Mouse (Mus musculus) layer of hippocampus, postnatal 36 days (tissue): ENCODE results near the gene Skiv2l. TPM values are rescaled to one million over a fixed set of nuclear protein-coding genes. Genes with fewer than 3 reads are reported as not detected.

Experiments used
- DNase-seq, 2 experiments: peaks; one replicate each; pipeline ENCODE4 v3.0.0; 2022
- total RNA-seq, 2 experiments: library from RNA; stranded (reverse); gene quantifications; 2 replicates each; pipeline ENCODE4 v1.2.3; 2021

Skiv2l gene
- total RNA-seq: 10 to 100 TPM; 69.5 to 72.4 TPM

GRCm38 (mm10) chr17:34849722-34850516 lies at the start of gene Skiv2l, which contains the start of gene Nelfe:
Skiv2l (minus strand) TSS chr17:34850210.
Nelfe (plus strand) TSS chr17:34850391.
- peak; percentile 98 to 99 for DNase-seq

GRCm38 (mm10) chr17:34899053-34899889 lies 49.3 kb upstream of the Skiv2l start:
- peak; percentile 36 to 42 for DNase-seq

DNA sequence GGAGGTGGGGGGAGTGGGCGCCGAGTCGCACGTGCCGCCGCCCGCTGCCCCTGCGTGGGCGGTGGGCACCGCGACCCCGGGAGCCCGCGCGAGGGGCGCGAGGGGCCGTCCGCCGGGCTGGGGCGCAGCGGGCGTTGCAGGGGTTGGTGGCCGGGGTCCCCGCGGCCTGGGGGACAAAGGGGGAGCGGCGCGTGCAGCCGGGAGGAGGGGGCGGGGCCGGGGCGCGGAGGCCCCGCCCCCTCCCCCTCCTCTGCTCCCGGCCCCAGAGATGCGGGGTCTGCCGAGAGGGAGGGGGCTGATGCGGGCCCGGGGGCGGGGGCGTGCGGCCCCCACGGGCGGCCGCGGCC lies 48.7 kb upstream of the Skiv2l start:
- DNase-seq: no peak

- DNase-seq: peak; percentile 83 to 86
Observed at GRCm38 (mm10) chr17:34898160-34898586, 48.2 kb upstream of the Skiv2l start, which contains the start of the genes C2 and Ehmt2. C2 (minus strand) TSS chr17:34898265. Ehmt2 (plus strand) TSS chr17:34898469.

DNA sequence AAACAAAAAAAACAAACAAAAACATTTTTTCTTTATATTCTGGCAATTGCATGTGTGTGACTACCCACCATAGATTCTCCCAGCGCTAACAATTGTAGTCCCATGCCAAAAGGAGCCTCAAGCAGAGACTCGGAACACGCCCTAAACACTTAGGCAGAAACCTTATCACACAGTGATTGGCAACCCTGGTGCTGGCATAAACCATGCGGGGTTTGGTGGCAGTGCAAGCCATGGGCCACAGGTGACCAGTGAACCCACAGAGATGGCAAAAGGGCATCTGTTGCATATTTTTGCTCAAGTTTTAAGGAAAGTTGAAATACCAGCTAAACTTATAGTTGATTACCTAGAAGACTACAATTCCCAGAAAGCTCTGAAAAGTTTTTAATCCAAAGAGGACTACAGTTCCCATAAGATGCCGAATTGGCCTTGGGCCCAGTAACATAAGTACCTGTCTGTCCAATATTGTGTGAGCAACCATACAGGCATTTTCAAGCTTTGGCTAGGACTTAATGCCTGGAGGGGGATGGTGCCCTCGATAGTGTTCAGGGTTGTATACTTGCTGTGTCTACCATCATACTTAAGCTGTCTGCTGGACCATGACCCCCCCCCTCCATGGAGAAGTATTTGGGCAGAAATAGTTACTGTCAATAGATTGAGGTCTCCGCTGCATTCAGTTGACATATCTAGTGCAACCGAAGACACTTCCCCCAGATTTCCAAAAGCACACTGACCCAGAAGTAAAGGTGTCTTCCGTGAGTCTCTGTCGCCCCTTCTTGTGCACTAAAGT lies 47.6 kb upstream of the Skiv2l start:
- no peak for DNase-seq

GRCm38 (mm10) chr17:34896366-34896765 lies 46.4 kb upstream of the Skiv2l start:
- no peak for DNase-seq

GRCm38 (mm10) chr17:34895724-34896123 lies 45.7 kb upstream of the Skiv2l start:
- DNase-seq: no peak

GRCm38 (mm10) chr17:34894801-34895530 lies 45.0 kb upstream of the Skiv2l start:
- DNase-seq: peak; percentile 41 to 52

DNA sequence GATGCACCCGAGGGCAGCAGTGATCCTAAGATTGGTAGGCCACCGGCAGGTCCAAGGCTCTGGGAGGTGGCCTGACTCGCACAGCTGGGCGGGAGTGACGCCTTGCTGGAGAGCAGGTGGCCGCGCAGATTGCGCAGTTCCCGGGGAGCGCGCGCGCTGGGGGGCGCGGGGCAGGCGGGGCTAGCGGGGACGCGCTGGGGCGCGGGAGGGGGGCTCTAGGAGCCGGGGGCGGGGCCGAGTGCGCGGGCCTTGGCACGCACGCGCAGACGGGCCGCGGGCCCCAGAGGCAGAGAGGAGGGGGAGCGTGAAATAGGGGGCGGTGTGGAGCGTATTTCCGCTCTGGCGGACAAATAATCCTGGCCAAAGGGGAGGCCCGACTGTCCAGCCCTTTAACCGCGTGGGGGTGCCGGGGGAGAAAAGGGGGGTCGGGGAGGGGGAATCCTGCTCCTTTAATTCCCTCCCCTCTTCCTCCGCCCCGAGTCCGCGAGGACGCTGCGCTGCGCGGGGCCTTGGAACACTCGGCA lies 44.1 kb upstream of the Skiv2l start:
- DNase-seq: peak; percentile 91

DNA sequence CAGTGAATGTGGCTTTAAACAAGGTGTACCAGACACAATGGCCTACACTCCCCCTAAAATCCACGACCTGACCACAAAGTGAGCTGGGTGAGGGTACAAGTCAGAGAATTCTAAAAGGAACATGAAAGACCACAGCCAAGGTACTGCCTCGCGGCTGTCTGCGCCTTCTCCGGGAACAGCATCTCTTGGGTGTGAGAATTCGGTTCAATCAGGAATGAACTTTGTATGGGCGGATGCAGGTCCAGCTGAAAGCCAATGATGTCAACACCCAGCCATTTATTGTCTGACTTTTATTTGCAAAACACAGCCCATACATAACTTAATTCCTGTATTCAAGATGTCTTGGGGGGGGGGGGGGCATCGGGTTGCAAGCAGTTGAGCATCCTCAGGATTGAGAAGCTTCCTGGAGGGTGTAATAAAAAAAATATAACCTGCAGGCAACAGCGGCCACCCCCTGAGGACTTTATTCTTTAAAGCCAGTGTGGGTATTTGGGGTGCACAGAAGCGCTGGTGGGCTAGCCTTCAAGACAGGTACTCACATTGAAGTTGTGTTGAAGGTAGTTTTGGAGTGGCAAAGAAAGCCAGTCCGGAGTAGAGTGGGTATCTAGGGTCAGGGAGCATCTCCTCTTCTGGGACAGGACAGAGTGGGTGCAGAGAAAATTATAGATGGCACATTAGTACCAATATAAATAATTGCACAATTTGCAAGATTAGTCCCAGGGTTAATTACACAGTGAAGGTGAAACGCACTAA lies 43.2 kb upstream of the Skiv2l start:
- no peak for DNase-seq

GRCm38 (mm10) chr17:34891377-34891776 lies 41.4 kb upstream of the Skiv2l start:
- DNase-seq: no peak

DNA sequence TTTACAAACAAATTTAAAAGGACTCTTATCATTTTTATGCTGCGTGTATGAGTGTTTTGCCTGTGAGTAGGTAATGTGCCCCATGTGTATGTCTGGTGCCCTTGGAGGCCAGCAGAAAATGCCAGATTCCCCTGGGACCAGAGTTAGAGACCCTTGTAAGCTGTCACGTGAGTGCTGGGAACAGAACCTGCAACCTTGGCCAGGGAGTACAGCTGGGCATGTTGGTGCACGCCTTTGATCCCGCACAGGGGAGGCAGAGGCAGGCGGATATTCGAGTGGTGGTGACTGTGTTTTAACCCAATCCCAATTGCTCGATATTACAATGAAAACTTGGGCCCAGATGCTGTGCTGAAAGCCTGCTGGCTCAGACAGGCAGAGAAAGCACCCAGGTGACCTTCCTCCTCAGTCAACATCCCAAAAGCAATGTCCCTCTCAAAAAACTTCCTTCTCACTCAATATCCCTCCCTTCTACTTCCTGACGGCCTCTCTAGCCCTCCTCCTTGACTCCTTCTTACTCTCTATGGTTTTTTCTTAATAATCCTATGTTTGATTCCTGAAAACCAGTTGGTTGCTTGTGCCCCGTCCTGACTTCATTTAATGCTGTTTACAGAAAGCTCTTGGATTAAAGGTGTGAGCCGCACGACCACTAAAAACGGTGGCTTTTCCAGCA lies 40.2 kb upstream of the Skiv2l start:
- DNase-seq: no peak

- no peak for DNase-seq
Observed at GRCm38 (mm10) chr17:34887942-34888341, 37.9 kb upstream of the Skiv2l start.

DNA sequence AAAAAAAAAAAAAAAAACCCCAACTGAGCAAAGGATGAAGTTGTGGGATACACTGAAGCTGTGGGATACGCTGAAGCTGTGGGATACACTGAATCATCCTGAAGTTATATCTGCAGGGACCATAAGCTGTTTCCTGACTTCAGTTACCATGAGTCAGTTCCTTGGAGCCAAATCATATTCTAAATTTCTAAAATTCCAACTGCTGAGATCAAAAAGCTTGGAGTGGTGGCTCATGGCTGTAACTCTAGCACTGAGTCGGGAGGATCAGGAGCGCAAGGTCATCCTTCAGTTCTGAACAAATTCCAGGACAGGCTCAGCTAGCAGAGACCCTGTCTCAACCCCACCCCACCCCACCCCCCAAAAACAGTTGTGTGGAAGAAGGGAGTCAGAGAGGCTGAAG lies 35.6 kb upstream of the Skiv2l start:
- DNase-seq: no peak

GRCm38 (mm10) chr17:34884704-34885103 lies 34.7 kb upstream of the Skiv2l start:
- no peak for DNase-seq

DNA sequence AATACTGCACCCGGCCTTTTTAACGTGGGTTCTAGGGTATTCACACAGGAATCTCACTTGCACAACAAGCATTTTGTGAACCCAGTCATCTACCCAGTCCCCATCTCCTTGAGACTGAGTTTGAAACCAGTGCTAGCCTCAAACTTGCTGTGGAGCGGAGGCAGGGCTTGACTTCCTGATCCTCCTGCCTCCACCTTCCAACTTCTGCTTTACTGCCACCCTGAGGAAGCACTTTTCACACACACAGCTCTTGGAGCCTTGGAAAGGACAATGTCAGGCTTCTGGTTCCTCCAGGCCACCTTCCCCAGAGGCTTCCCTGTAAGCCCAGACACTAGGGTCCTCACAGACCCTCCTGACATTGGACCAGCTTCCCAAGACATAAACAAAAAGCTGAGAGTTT lies 33.3 kb upstream of the Skiv2l start:
- no peak for DNase-seq

DNA sequence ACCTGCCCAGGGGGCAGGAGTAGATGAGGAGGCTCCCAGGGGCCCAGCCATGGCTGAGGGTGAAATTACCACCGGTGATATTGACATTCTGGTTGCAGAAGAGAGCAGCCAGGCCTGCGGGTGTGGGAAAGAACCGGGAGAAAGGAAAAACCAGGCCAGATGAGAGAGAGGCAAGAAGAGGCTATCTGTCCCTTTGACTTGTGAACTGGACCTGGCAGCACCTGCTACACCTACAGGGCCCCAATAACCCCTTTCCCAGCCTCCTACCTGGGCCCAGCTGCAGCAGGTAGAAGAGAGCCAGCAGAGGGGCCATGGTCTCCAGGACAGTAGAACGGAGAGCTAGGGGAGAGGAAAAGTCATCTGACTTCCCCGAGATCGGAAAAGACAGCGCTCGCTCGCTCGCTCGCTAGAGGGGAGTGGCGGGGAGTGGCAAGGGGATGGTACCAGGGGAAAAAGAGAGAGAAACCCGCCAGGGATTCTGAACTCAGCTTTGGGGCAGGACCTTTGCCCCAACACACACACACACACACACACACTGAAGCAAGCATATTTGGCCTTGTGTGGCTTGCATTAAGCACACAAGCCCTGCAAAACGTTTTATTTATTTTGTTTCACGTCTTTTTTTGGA lies 31.8 kb upstream of the Skiv2l start, which contains the start of gene Gm20547:
Gm20547 (minus strand) TSS at position 360 of the 628 bp plus-strand sequence.
- DNase-seq: no peak

DNA sequence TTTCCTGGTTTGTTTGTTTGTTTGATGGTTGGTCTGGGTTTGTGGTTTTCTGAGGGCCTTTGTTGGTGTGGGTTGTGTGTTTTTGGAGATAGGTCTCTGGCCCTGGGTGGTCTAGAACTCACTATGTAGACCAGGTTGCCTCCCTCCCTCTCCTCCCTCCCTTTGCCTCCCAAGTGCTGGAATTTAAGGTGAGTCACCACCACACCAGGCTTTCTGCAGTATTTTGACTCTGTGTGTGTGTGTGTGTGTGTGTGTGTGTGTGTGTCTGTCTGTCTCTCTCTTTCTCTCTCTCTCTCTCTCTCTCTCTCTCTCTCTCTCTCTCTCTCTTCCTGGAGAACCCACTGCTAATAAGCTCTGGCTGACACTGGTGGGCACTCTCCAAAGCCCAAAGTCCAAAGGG lies 31.2 kb upstream of the Skiv2l start:
- no peak for DNase-seq

GRCm38 (mm10) chr17:34879336-34879879 lies 29.4 kb upstream of the Skiv2l start, which contains the start of gene Zbtb12:
Zbtb12 (plus strand) TSS chr17:34879483.
- no peak for DNase-seq
